Mouse (Mus musculus): ENCODE data around the gene Tmem185b.

GRCm38 (mm10) chr1:119476905-119477353, 49.0 kb upstream of the Tmem185b start:
- TF ChIP-seq CTCF (IDR thresholded peaks at IDR 0.05; ENCODE audit: borderline replicate concordance, control insufficient read depth, extremely low read depth, insufficient read depth, low read length, poor library complexity) (no peak), POLR2A (IDR thresholded peaks at IDR 0.05; ENCODE audit: control insufficient read depth, extremely low read depth, insufficient read depth, low read length, poor library complexity) (no peak)

All from thymus, adult 2 months (tissue).